Mouse (Mus musculus) T-cell, adult 66 days (primary cell): ENCODE results near the gene Kcnn1. TPM values are rescaled to one million over a fixed set of nuclear protein-coding genes. Genes with fewer than 3 reads are reported as not detected.

Source experiments
- total RNA-seq, 2 experiments: library from RNA; stranded (reverse); gene quantifications; 3 replicates in 1 of 2; 4 replicates in 1 of 2; pipeline ENCODE4 v1.2.4; 2023

Kcnn1 gene
- total RNA-seq: not detected

GRCm38 (mm10) chr8:70862824-70863641 lies at the start of gene Kcnn1:
Gene Kcnn1, minus strand, starts transcription at chr8:70863258.

GRCm38 (mm10) chr8:70905831-70906736 lies 43.0 kb upstream of the Kcnn1 start, which contains the start of gene Map1s:
Gene Map1s, plus strand, starts transcription at chr8:70905932.

GRCm38 (mm10) chr8:70897021-70897680 lies 34.1 kb upstream of the Kcnn1 start, which contains the start of gene Rpl18a:
Gene Rpl18a, minus strand, starts transcription at chr8:70897412.

GRCm38 (mm10) chr8:70892022-70892895 lies 29.2 kb upstream of the Kcnn1 start, which contains the start of gene Slc5a5:
Gene Slc5a5, minus strand, starts transcription at chr8:70892757.

GRCm38 (mm10) chr8:70873364-70873985 lies 10.4 kb upstream of the Kcnn1 start, which contains the start of gene Ccdc124:
Gene Ccdc124, minus strand, starts transcription at chr8:70873935.

GRCm38 (mm10) chr8:70839408-70840351 lies 23.4 kb downstream of the Kcnn1 start, which contains the start of gene Arrdc2:
Gene Arrdc2, minus strand, starts transcription at chr8:70839720.

GRCm38 (mm10) chr8:70808239-70808638 lies 54.8 kb downstream of the Kcnn1 start, which contains the start of gene Il12rb1:
Gene Il12rb1, plus strand, starts transcription at chr8:70808449.

GRCm38 (mm10) chr8:70804481-70805206 lies 58.4 kb downstream of the Kcnn1 start, which contains the start of gene Mast3:
Gene Mast3, minus strand, starts transcription at chr8:70805054.

Other genes with a start within 250 kb of the Kcnn1 start
- gene Lrrc25, start 247.1 kb downstream of the Kcnn1 start, total RNA-seq: 1 to 10 TPM in 1 of 2 experiments, under 1 TPM in 1; 0.98 to 1.3 TPM
- gene Gdf15, start 230.8 kb downstream of the Kcnn1 start, total RNA-seq: not detected
- gene Pgpep1, start 202.9 kb downstream of the Kcnn1 start, total RNA-seq: 1 to 10 TPM; 2.6 to 3.7 TPM
- 100 to 1,000 TPM; 133 to 142 TPM for gene Lsm4, start 190.0 kb downstream of the Kcnn1 start, total RNA-seq
- gene Jund, start 164.3 kb downstream of the Kcnn1 start, total RNA-seq: 100 to 1,000 TPM; 758 to 827 TPM
- 1 to 10 TPM; 3.7 to 7.6 TPM for gene Iqcn, start 159.8 kb downstream of the Kcnn1 start, total RNA-seq
- not detected for gene Gm3336, start 144.7 kb downstream of the Kcnn1 start, total RNA-seq
- under 1 TPM; 0.32 to 0.47 TPM for gene Pde4c, start 139.5 kb downstream of the Kcnn1 start, total RNA-seq
- 1 to 10 TPM; 6.0 to 6.4 TPM for gene Rab3a, start 108.6 kb downstream of the Kcnn1 start, total RNA-seq
- 10 to 100 TPM; 20.7 to 25.0 TPM for gene Mpv17l2, start 102.3 kb downstream of the Kcnn1 start, total RNA-seq
- gene Pik3r2, start 86.5 kb downstream of the Kcnn1 start, total RNA-seq: 10 to 100 TPM; 14.2 to 17.2 TPM
- gene Mast3, start 58.2 kb downstream of the Kcnn1 start, total RNA-seq: 100 to 1,000 TPM; 188 to 190 TPM
- gene Il12rb1, start 54.8 kb downstream of the Kcnn1 start, total RNA-seq: 10 to 100 TPM in 1 of 2 experiments, 1 to 10 TPM in 1; 8.1 to 19.1 TPM
- 10 to 100 TPM; 36.5 to 42.1 TPM for gene Arrdc2, start 23.5 kb downstream of the Kcnn1 start, total RNA-seq
- gene Ccdc124, start 10.7 kb upstream of the Kcnn1 start, total RNA-seq: 10 to 100 TPM; 36.5 to 43.1 TPM
- not detected for gene Slc5a5, start 29.5 kb upstream of the Kcnn1 start, total RNA-seq
- 1,000 to 10,000 TPM; 4,919 to 4,946 TPM for gene Rpl18a, start 34.2 kb upstream of the Kcnn1 start, total RNA-seq
- gene Map1s, start 42.7 kb upstream of the Kcnn1 start, total RNA-seq: 10 to 100 TPM; 61.1 to 74.6 TPM